Mouse (Mus musculus) heart, embryonic 16.5 days (tissue): Measurements from ENCODE around the gene Olfr974. TPM values are rescaled to one million over a fixed set of nuclear protein-coding genes. Genes with fewer than 3 reads are reported as not detected.

Experiments used
- ATAC-seq: fragments of 200-750 bp; cut with Nextera tagmentation; replicated peaks from 2 replicates; pipeline ENCODE4 v1.8.0; 2017; ENCODE audit warnings: moderate number of reproducible peaks; ENCODE audit not compliant: insufficient read depth, low FRiP score; ENCODE audit errors: extremely low read depth
- H3K27ac ChIP-seq: fragments of 300-500 bp; sonication (generic); 2 replicates; pipeline ENCODE4 v1.5.1; 2014; ENCODE audit warnings: mild to moderate bottlenecking, low read length, control low read depth, moderate library complexity
- H3K27me3 ChIP-seq: fragments of 300-500 bp; sonication (generic); 2 replicates; pipeline ENCODE4 v1.6.1; 2014; ENCODE audit warnings: low read length, mixed read lengths; ENCODE audit not compliant: control insufficient read depth, insufficient read depth
- H3K36me3 ChIP-seq: fragments of 300-500 bp; sonication (generic); 2 replicates; pipeline ENCODE4 v1.6.1; 2014; ENCODE audit not compliant: control insufficient read depth, insufficient read depth
- H3K4me1 ChIP-seq: fragments of 300-500 bp; sonication (generic); 2 replicates; pipeline ENCODE4 v1.6.1; 2014; ENCODE audit warnings: low read length, mixed read lengths; ENCODE audit not compliant: control insufficient read depth, insufficient read depth
- H3K4me2 ChIP-seq: fragments of 300-500 bp; sonication (generic); 2 replicates; pipeline ENCODE4 v1.6.1; 2014; ENCODE audit warnings: low read depth, mild to moderate bottlenecking, control low read depth, low read length
- H3K4me3 ChIP-seq: fragments of 300-500 bp; sonication (generic); 2 replicates; pipeline ENCODE4 v1.5.1; 2014; ENCODE audit warnings: mild to moderate bottlenecking, control low read depth, low read length
- H3K9ac ChIP-seq: fragments of 300-500 bp; sonication (generic); 2 replicates; pipeline ENCODE4 v1.6.1; 2014; ENCODE audit warnings: low read length, control low read depth
- H3K9me3 ChIP-seq: fragments of 300-500 bp; sonication (generic); replicated peaks from 2 replicates; pipeline ENCODE4 v1.6.1; 2016; ENCODE audit warnings: low read length; ENCODE audit not compliant: control insufficient read depth
- WGBS: fragments of 180-500 bp; shearing (Covaris S2); extraction: QIAGEN DNeasy Blood & Tissue Kit; methylation state at CpG from one replicate; pipeline ENCODE4 v1.1.7; 2014; 5-methylcytosine and 5-hydroxymethylcytosine counted together
- polyA plus RNA-seq: library from polyadenylated mRNA; unstranded; fragments of >200 nt; fragmentation: Nextera tagmentation; extraction: Ambion mirVana; gene quantifications from 2 replicates; pipeline ENCODE4 v1.2.1, GENCODE M21; 2015

Gene Olfr974
- polyA plus RNA-seq, 1 experiment from 2014 or later = not detected

DNA sequence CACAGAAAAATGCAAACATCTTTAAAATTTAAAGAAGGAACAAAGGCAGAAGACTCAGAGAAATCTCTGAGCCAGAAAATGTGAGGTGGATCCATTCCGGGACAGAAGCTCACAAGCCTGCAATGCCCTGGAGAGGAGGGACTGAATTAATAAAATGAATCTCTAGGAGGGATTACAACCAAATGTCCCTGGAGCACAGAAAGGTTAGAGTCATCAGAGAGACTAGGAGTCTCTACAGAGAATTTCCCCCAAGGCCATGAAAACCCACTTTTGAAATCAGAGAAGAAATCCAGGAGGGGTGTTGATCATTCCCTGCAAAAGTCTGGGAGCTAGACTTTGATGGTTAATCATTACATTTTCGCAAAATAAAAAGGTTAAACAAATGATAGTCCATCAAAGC is 54.5 kb downstream of the Olfr974 start, which contains the start of gene Olfr978:
Gene Olfr978 (plus strand): TSS at position 301 of the 400 bp plus-strand sequence.
- WGBS = 84% methylated on average over 2 of the region's 2 CpGs
- Histone ChIP-seq H3K9me3 (no peaks in the 10 kb centered on the region), H3K27ac (no peak within 1 kb of the TSS), H3K4me3 (no peak within 1 kb of the TSS), H3K4me2 (no peak within 1 kb of the TSS), H3K4me1 (no peaks in the 10 kb centered on the region), H3K36me3 (no peaks in the 10 kb centered on the region), H3K9ac (no peak within 1 kb of the TSS), H3K27me3 (no peaks in the 10 kb centered on the region)
- no peak for ATAC-seq

Other genes with a start within 250 kb of the Olfr974 start
- not detected in 2 replicates for gene Olfr149, start 230.4 kb upstream of the Olfr974 start, polyA plus RNA-seq
- gene Olfr965, start 226.1 kb upstream of the Olfr974 start, polyA plus RNA-seq = not detected in 2 replicates
- not detected in 2 replicates for gene Olfr150, start 206.5 kb upstream of the Olfr974 start, polyA plus RNA-seq
- not detected in 2 replicates for gene Olfr967, start 191.3 kb upstream of the Olfr974 start, polyA plus RNA-seq
- gene Olfr968, start 154.2 kb upstream of the Olfr974 start, polyA plus RNA-seq = not detected in 2 replicates
- gene Olfr969, start 146.6 kb upstream of the Olfr974 start, polyA plus RNA-seq = not detected in 2 replicates
- gene Olfr970, start 128.6 kb upstream of the Olfr974 start, polyA plus RNA-seq = not detected in 2 replicates
- not detected in 2 replicates for gene Olfr971, start 100.6 kb upstream of the Olfr974 start, polyA plus RNA-seq
- gene Olfr972, start 71.1 kb upstream of the Olfr974 start, polyA plus RNA-seq = not detected in 2 replicates
- gene Olfr229, start 30.2 kb upstream of the Olfr974 start, polyA plus RNA-seq = not detected in 2 replicates
- not detected in 2 replicates for gene Olfr975, start 14.5 kb downstream of the Olfr974 start, polyA plus RNA-seq
- gene Olfr976, start 23.6 kb downstream of the Olfr974 start, polyA plus RNA-seq = not detected in 2 replicates
- gene Olfr978, start 54.6 kb downstream of the Olfr974 start, polyA plus RNA-seq = not detected in 2 replicates
- gene Olfr979, start 66.0 kb downstream of the Olfr974 start, polyA plus RNA-seq = not detected in 2 replicates
- gene Olfr980, start 72.1 kb downstream of the Olfr974 start, polyA plus RNA-seq = not detected in 2 replicates
- not detected in 2 replicates for gene Olfr981, start 84.0 kb downstream of the Olfr974 start, polyA plus RNA-seq
- gene Olfr982, start 136.3 kb downstream of the Olfr974 start, polyA plus RNA-seq = not detected in 2 replicates
- gene Olfr983, start 156.1 kb downstream of the Olfr974 start, polyA plus RNA-seq = not detected in 2 replicates
- not detected in 2 replicates for gene Olfr984, start 176.7 kb downstream of the Olfr974 start, polyA plus RNA-seq
- not detected in 2 replicates for gene Olfr985, start 192.7 kb downstream of the Olfr974 start, polyA plus RNA-seq
- not detected in 2 replicates for gene Tmem225, start 210.6 kb downstream of the Olfr974 start, polyA plus RNA-seq
- gene Olfr986, start 243.4 kb downstream of the Olfr974 start, polyA plus RNA-seq = not detected in 2 replicates